Mouse (Mus musculus) bone marrow macrophage, adult 2 months (primary cell): ENCODE results near the gene Inpp5b.

Source experiments
- CTCF ChIP-seq: IDR thresholded peaks from 2 replicates; pipeline ENCODE4 v1.5.1; 2012; ENCODE audit warnings: low read depth, mild to moderate bottlenecking, low read length, moderate library complexity
- POLR2A ChIP-seq: IDR thresholded peaks from 2 replicates; pipeline ENCODE4 v1.6.1; 2012; ENCODE audit warnings: mild to moderate bottlenecking, low read depth, low read length, borderline replicate concordance

DNA sequence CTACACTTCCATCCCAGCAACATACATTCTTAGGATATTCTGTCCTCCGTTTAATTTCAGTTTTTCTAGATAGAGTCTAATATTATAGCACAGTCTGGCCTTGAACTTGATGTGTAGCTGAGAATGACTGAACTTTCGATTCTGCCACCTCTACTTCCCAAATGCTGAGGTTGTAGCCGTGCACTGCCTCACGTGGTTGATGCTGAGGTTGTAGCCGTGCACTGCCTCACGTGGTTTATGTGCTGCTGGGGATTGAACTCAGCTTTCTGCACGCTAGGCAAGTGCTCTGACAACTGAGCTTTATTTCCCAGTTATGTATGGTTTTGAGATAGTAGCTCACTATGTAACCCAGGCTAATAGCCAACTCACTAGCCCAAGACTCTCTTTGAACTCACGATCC is 54.5 kb downstream of the Inpp5b start:
- TF ChIP-seq CTCF = no peak
- TF ChIP-seq POLR2A = no peak
